Mouse (Mus musculus) MEL (cell line): ENCODE measurements around the gene Clk3.

ENCODE experiments used
- CHD1 ChIP-seq: IDR thresholded peaks from 2 replicates; pipeline ENCODE4 v1.6.1; 2012; ENCODE audit warnings: low read depth, mild to moderate bottlenecking, inconsistent platforms, low read length, improper control_type of control experiment
- CTCF ChIP-seq, 3 experiments: IDR thresholded peaks in 2 of 3; conservative IDR thresholded peaks in 1 of 3; 2 replicates each; pipeline ENCODE4 v1.5.1; 2011 to 2012; ENCODE audit warnings: low read length in 3 of 3, low read depth in 2 of 3, mild to moderate bottlenecking in 2 of 3, improper control_type of control experiment in 1 of 3, inconsistent platforms in 1 of 3, mixed read lengths in 1 of 3, moderate library complexity in 1 of 3; ENCODE audit not compliant: control insufficient read depth in 1 of 3, insufficient read depth in 1 of 3, poor library complexity in 1 of 3, severe bottlenecking in 1 of 3
- EP300 ChIP-seq, 2 experiments: IDR thresholded peaks; 2 replicates each; pipeline ENCODE4 v1.6.1; 2011; ENCODE audit warnings: improper control_type of control experiment in 2 of 2, low read length in 2 of 2, low read depth in 1 of 2, mild to moderate bottlenecking in 1 of 2
- GABPA ChIP-seq: IDR thresholded peaks from 2 replicates; pipeline ENCODE4 v1.6.1; 2012; ENCODE audit warnings: low read depth, mild to moderate bottlenecking, inconsistent platforms, low read length, improper control_type of control experiment, moderate library complexity
- GATA1 ChIP-seq: IDR thresholded peaks from 2 replicates; pipeline ENCODE4 v1.6.1; 2011; ENCODE audit warnings: low read depth, low read length, improper control_type of control experiment
- MAX ChIP-seq: IDR thresholded peaks from 2 replicates; pipeline ENCODE4 v1.6.1; 2011; ENCODE audit warnings: low read length, improper control_type of control experiment
- MEF2A ChIP-seq: IDR thresholded peaks from 2 replicates; pipeline ENCODE4 v1.6.1; 2014; ENCODE audit warnings: low read depth, mild to moderate bottlenecking, inconsistent platforms, low read length, improper control_type of control experiment; ENCODE audit not compliant: poor library complexity, insufficient replicate concordance, severe bottlenecking; ENCODE audit errors: extremely low read depth
- NELFE ChIP-seq: IDR thresholded peaks from 2 replicates; pipeline ENCODE4 v1.6.1; 2011; ENCODE audit warnings: low read depth, low read length, improper control_type of control experiment
- POLR2A ChIP-seq, 2 experiments: IDR thresholded peaks; 2 replicates each; pipeline ENCODE4 v1.6.1; 2011 to 2012; ENCODE audit warnings: low read length in 2 of 2, mild to moderate bottlenecking in 2 of 2, control low read depth in 1 of 2, improper control_type of control experiment in 1 of 2, low read depth in 1 of 2, moderate library complexity in 1 of 2; ENCODE audit not compliant: control insufficient read depth in 1 of 2, insufficient read depth in 1 of 2, poor library complexity in 1 of 2
- POLR2AphosphoS2 ChIP-seq: IDR thresholded peaks from 2 replicates; pipeline ENCODE4 v1.6.1; 2011; ENCODE audit warnings: low read length, improper control_type of control experiment
- POLR2AphosphoS5 ChIP-seq: IDR thresholded peaks from 2 replicates; pipeline ENCODE4 v1.6.1; 2012; ENCODE audit warnings: low read depth, borderline replicate concordance, mild to moderate bottlenecking, inconsistent platforms, low read length, moderate library complexity, mixed read lengths
- TCF12 ChIP-seq: IDR thresholded peaks from 2 replicates; pipeline ENCODE4 v1.6.1; 2014; ENCODE audit warnings: low read depth, mild to moderate bottlenecking, inconsistent platforms, low read length, improper control_type of control experiment, moderate library complexity
- USF1 ChIP-seq: IDR thresholded peaks from 2 replicates; pipeline ENCODE4 v1.6.1; 2014; ENCODE audit warnings: low read depth, mild to moderate bottlenecking, inconsistent platforms, low read length, improper control_type of control experiment, moderate library complexity
- ZKSCAN1 ChIP-seq: IDR thresholded peaks from 2 replicates; pipeline ENCODE4 v1.6.1; 2012; ENCODE audit warnings: low read depth, mild to moderate bottlenecking, inconsistent platforms, low read length, improper control_type of control experiment, moderate library complexity

DNA sequence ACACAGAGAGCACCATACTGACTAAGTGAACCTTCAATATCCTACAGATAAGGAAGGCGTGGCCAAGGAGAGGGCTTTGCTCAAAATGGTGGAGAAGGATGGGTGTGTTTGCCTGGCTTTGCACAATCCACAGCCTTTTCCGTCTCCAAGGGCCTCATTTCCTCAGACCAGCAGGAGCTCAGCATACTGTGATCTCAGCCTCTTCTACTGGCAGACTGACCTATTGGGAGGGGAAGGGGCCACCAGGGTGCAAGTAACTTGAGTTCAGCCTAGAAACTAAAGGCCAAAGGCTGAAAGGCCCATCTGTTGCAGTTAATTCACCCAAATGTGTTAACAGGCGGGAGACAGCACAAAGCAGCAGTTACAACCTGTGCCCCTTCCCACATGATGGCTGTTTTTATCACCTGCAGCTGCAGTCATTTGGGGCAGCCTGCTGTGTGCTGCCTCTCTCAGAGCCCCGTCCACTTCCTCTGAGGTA is 41.6 kb upstream of the Clk3 start:
- TF ChIP-seq EP300 (IDR thresholded peaks at IDR 0.05; ENCODE audit: low read depth in 1 of 2, low read length in 2 of 2) (no peak), CTCF (IDR thresholded peaks at IDR 0.05 in 2 of 3, conservative IDR thresholded peaks at IDR 0.05 in 1 of 3; ENCODE audit: control insufficient read depth in 1 of 3, insufficient read depth in 1 of 3, low read depth in 2 of 3, low read length in 3 of 3, poor library complexity in 1 of 3, severe bottlenecking in 1 of 3) (no peak), ZKSCAN1 (no peak), POLR2A (IDR thresholded peaks at IDR 0.05; ENCODE audit: control insufficient read depth in 1 of 2, insufficient read depth in 1 of 2, low read depth in 1 of 2, low read length in 2 of 2, poor library complexity in 1 of 2) (no peak), GABPA (no peak), USF1 (no peak), MEF2A (no peak), GATA1 (no peak), CHD1 (no peak), POLR2AphosphoS5 (no peak), TCF12 (no peak), POLR2AphosphoS2 (no peak), NELFE (no peak), MAX (no peak)
